Mouse (Mus musculus) Patski (cell line): Measurements from ENCODE around the gene Dlgap5. TPM values are rescaled to one million over a fixed set of nuclear protein-coding genes. Genes with fewer than 3 reads are reported as not detected.

Source experiments
- ATAC-seq: fragments of 100-300 bp; one replicate; pipeline ENCODE4 v1.8.0; 2021
- CTCF ChIA-PET: fragments of 350-600 bp; sonication (Branson Sonifier 250); formaldehyde crosslinking; loops from one replicate; lab custom pipeline; 2022; ENCODE audit warnings: inconsistent platforms; lab: Charles Lee
- POLR2A ChIA-PET: fragments of 350-600 bp; sonication (Branson Sonifier 250); formaldehyde crosslinking; loops from one replicate; lab custom pipeline; 2022; ENCODE audit warnings: antibody characterized with exemption, inconsistent platforms; lab: Charles Lee
- DNase-seq: peaks from one replicate; pipeline ENCODE4 v3.0.0-alpha.2; 2011; ENCODE audit warnings: low read depth, low spot score
- H3K27me3 ChIP-seq: fragments of 371-371 bp; one replicate; pipeline ENCODE4 v1.5.1; 2021
- CTCF ChIP-seq: fragments of 100-300 bp; IDR thresholded peaks from one replicate; pipeline ENCODE4 v1.5.1; 2021
- in situ Hi-C: fragments of 300-500 bp; cut with MboI; formaldehyde crosslinking; loops from 3 replicates; pipeline ENCODE4 v1.11.1; 2018; ENCODE audit warnings: low pct_unique_long_range_greater_than_20kb, mixed read lengths
- polyA plus RNA-seq: library from polyadenylated mRNA; unstranded; gene quantifications from one replicate; pipeline ENCODE4 v1.2.3, GENCODE M21; 2021

Gene Dlgap5
- polyA plus RNA-seq, 1 experiment from 2014 or later, result 38.3 TPM

- no peaks in the 10 kb centered on the region for H3K27me3 ChIP-seq
- in situ Hi-C loops, result no loop called here
- ATAC-seq (no peak), DNase-seq (no peak)
- ChIA-PET CTCF (no interaction called here), POLR2A (no interaction called here)
- no peak for TF ChIP-seq CTCF
These were observed 20.7 kb upstream of the Dlgap5 start for GRCm38 (mm10) chr14:47438947-47439346.

GRCm38 (mm10) chr14:47432987-47433386 is 14.8 kb upstream of the Dlgap5 start:
- peak; percentile 49 for TF ChIP-seq CTCF
- CTCF ChIA-PET, result interaction anchor here (0.8 to 0.9 kb wide), 3 partner anchors 8 to 82 kb away, joined by 3 read pairs; no protein-coding TSS in a partner anchor
- H3K27me3 ChIP-seq, result no peaks in the 10 kb centered on the region
- ATAC-seq, result no peak
- DNase-seq, result no peak
- in situ Hi-C loops, result no loop called here
- POLR2A ChIA-PET, result no interaction called here

GRCm38 (mm10) chr14:47422466-47422865 is 4.3 kb upstream of the Dlgap5 start:
- ATAC-seq (no peak), DNase-seq (no peak)
- in situ Hi-C loops, result no loop called here
- no peaks in the 10 kb centered on the region for H3K27me3 ChIP-seq
- ChIA-PET POLR2A (no interaction called here), CTCF (no interaction called here)
- TF ChIP-seq CTCF, result no peak

GRCm38 (mm10) chr14:47421606-47422005 is 3.4 kb upstream of the Dlgap5 start:
- CTCF ChIA-PET, result interaction anchor here (0.9 kb wide), 1 partner anchor 51 kb away, joined by 3 read pairs; no protein-coding TSS in a partner anchor
- TF ChIP-seq CTCF, result no peak
- in situ Hi-C loops, result no loop called here
- POLR2A ChIA-PET, result no interaction called here
- H3K27me3 ChIP-seq, result no peaks in the 10 kb centered on the region
- no peak for ATAC-seq
- no peak for DNase-seq

GRCm38 (mm10) chr14:47419723-47420276 is 1.6 kb upstream of the Dlgap5 start:
- TF ChIP-seq CTCF, result no peak
- POLR2A ChIA-PET, result no interaction called here
- ATAC-seq (no peak), DNase-seq (no peak)
- in situ Hi-C loops, result no loop called here
- H3K27me3 ChIP-seq, result no peaks in the 10 kb centered on the region
- CTCF ChIA-PET, result no interaction called here

- H3K27me3 ChIP-seq, result no peaks in the 10 kb centered on the region
- in situ Hi-C loops, result no loop called here
- no peak for TF ChIP-seq CTCF
- ATAC-seq (no peak), DNase-seq (no peak)
- ChIA-PET CTCF (no interaction called here), POLR2A (no interaction called here)
These were observed 923 bp upstream of the Dlgap5 start for GRCm38 (mm10) chr14:47419034-47419625.

- DNase-seq (no peak), ATAC-seq (no peak)
- ChIA-PET POLR2A (no interaction called here), CTCF (no interaction called here)
- TF ChIP-seq CTCF, result no peak
- in situ Hi-C loops, result no loop called here
- H3K27me3 ChIP-seq, result no peaks in the 10 kb centered on the region
These were observed 422 bp upstream of the Dlgap5 start for GRCm38 (mm10) chr14:47418666-47418991.

GRCm38 (mm10) chr14:47417346-47417745 is 861 bp downstream of the Dlgap5 start:
- no peaks in the 10 kb centered on the region for H3K27me3 ChIP-seq
- POLR2A ChIA-PET, result no interaction called here
- ATAC-seq (no peak), DNase-seq (no peak)
- in situ Hi-C loops, result no loop called here
- TF ChIP-seq CTCF, result no peak
- CTCF ChIA-PET, result interaction anchor here (0.8 to 1.6 kb wide), 2 partner anchors 9 to 16 kb away, joined by 3 to 4 read pairs; no protein-coding TSS in a partner anchor

- ATAC-seq (no peak), DNase-seq (no peak)
- TF ChIP-seq CTCF, result no peak
- POLR2A ChIA-PET, result no interaction called here
- CTCF ChIA-PET, result interaction anchor here (1.3 to 1.4 kb wide), 3 partner anchors 9 to 71 kb away, joined by 3 to 5 read pairs (median 3); no protein-coding TSS in a partner anchor
- H3K27me3 ChIP-seq, result no peaks in the 10 kb centered on the region
- in situ Hi-C loops, result no loop called here
These were observed 12.2 kb downstream of the Dlgap5 start for GRCm38 (mm10) chr14:47406000-47406399.

GRCm38 (mm10) chr14:47402735-47403134 is 15.5 kb downstream of the Dlgap5 start:
- CTCF ChIA-PET, result no interaction called here
- no peak for TF ChIP-seq CTCF
- no peak for DNase-seq
- in situ Hi-C loops, result no loop called here
- no peaks in the 10 kb centered on the region for H3K27me3 ChIP-seq
- POLR2A ChIA-PET, result no interaction called here
- ATAC-seq, result no peak

GRCm38 (mm10) chr14:47396165-47396652 is 22.0 kb downstream of the Dlgap5 start:
- ChIA-PET CTCF (interaction anchor here (0.6 to 9.4 kb wide), 20 partner anchors 8 to 105 kb away, joined by 3 to 104 read pairs (median 4); no protein-coding TSS in a partner anchor), POLR2A (interaction anchor here (0.9 to 1.2 kb wide), 2 partner anchors 59 to 64 kb away, joined by 3 to 7 read pairs; no protein-coding TSS in a partner anchor)
- TF ChIP-seq CTCF, result peak; percentile 66
- no peaks in the 10 kb centered on the region for H3K27me3 ChIP-seq
- in situ Hi-C loops, result no loop called here
- DNase-seq, result no peak
- ATAC-seq, result no peak
